Mouse (Mus musculus) heart, adult 8-10 months (tissue): ENCODE results near the gene Hdgfl2. TPM values are rescaled to one million over a fixed set of nuclear protein-coding genes. Genes with fewer than 3 reads are reported as not detected.

Experiments
- total RNA-seq, 4 experiments: library from RNA; stranded (reverse); gene quantifications; 2 replicates each; pipeline ENCODE4 v1.2.4; 2022

The Hdgfl2 gene
- total RNA-seq, 4 experiments from 2014 or later: 30.6 to 41.4 (median 35.2) TPM

Other genes with a start within 250 kb of the Hdgfl2 start
- gene Zfp119a, start 200.7 kb upstream of the Hdgfl2 start, total RNA-seq: 1 to 10 TPM; 2.9 to 4.0 (median 3.7) TPM
- 1 to 10 TPM; 2.6 to 4.1 (median 3.5) TPM for gene Zfp959, start 187.5 kb upstream of the Hdgfl2 start, total RNA-seq
- 1 to 10 TPM; 2.4 to 3.9 (median 3.1) TPM for gene Zfp119b, start 130.1 kb upstream of the Hdgfl2 start, total RNA-seq
- gene Ebi3, start 127.0 kb upstream of the Hdgfl2 start, total RNA-seq: under 1 TPM; 0.23 to 0.97 (median 0.41) TPM
- gene Yju2, start 120.5 kb upstream of the Hdgfl2 start, total RNA-seq: 10 to 100 TPM in 1 of 4 experiments, 1 to 10 TPM in 3; 8.2 to 10.3 (median 9.0) TPM
- gene Shd, start 109.2 kb upstream of the Hdgfl2 start, total RNA-seq: 1 to 10 TPM in 3 of 4 experiments, under 1 TPM in 1; 0.66 to 2.0 (median 1.5) TPM
- gene Fsd1, start 93.1 kb upstream of the Hdgfl2 start, total RNA-seq: 1 to 10 TPM in 1 of 4 experiments, under 1 TPM in 1, not detected in 2; 0.52 to 1.6 TPM
- gene Stap2, start 74.0 kb upstream of the Hdgfl2 start, total RNA-seq: 10 to 100 TPM; 11.8 to 17.5 (median 14.4) TPM
- gene Mpnd, start 73.9 kb upstream of the Hdgfl2 start, total RNA-seq: 10 to 100 TPM; 78.9 to 90.4 (median 87.1) TPM
- 10 to 100 TPM; 12.3 to 14.4 (median 13.3) TPM for gene Sh3gl1, start 43.0 kb upstream of the Hdgfl2 start, total RNA-seq
- gene Chaf1a, start 39.2 kb upstream of the Hdgfl2 start, total RNA-seq: 1 to 10 TPM in 3 of 4 experiments, under 1 TPM in 1; 0.84 to 1.9 (median 1.4) TPM
- 10 to 100 TPM; 50.4 to 64.4 (median 55.4) TPM for gene Ubxn6, start 4.6 kb upstream of the Hdgfl2 start, total RNA-seq
- 100 to 1,000 TPM; 140 to 200 (median 164) TPM for gene Plin4, start 30.2 kb downstream of the Hdgfl2 start, total RNA-seq
- gene Plin5, start 38.0 kb downstream of the Hdgfl2 start, total RNA-seq: 100 to 1,000 TPM; 110 to 160 (median 150) TPM
- gene Lrg1, start 42.4 kb downstream of the Hdgfl2 start, total RNA-seq: 10 to 100 TPM; 47.5 to 68.7 (median 60.4) TPM
- gene Sema6b, start 60.7 kb downstream of the Hdgfl2 start, total RNA-seq: 10 to 100 TPM in 1 of 4 experiments, 1 to 10 TPM in 3; 5.4 to 10.4 (median 8.6) TPM
- gene Tnfaip8l1, start 82.8 kb downstream of the Hdgfl2 start, total RNA-seq: 1 to 10 TPM; 1.2 to 2.1 (median 1.4) TPM
- gene Mydgf, start 104.3 kb downstream of the Hdgfl2 start, total RNA-seq: 10 to 100 TPM; 25.5 to 29.8 (median 27.9) TPM
- gene Dpp9, start 139.3 kb downstream of the Hdgfl2 start, total RNA-seq: 10 to 100 TPM; 42.6 to 51.1 (median 46.6) TPM
- 100 to 1,000 TPM; 113 to 131 (median 128) TPM for gene Fem1a, start 177.2 kb downstream of the Hdgfl2 start, total RNA-seq
- gene Ticam1, start 197.2 kb downstream of the Hdgfl2 start, total RNA-seq: 1 to 10 TPM; 6.9 to 9.5 (median 8.1) TPM
- gene Plin3, start 213.2 kb downstream of the Hdgfl2 start, total RNA-seq: 100 to 1,000 TPM; 172 to 233 (median 219) TPM
- under 1 TPM in 1 of 4 experiments, not detected in 3; 0.41 TPM for gene Arrdc5, start 220.7 kb downstream of the Hdgfl2 start, total RNA-seq
- 1 to 10 TPM; 1.5 to 2.6 (median 2.2) TPM for gene Uhrf1, start 223.7 kb downstream of the Hdgfl2 start, total RNA-seq
- 10 to 100 TPM; 29.0 to 34.4 (median 32.4) TPM for gene Kdm4b, start 246.4 kb downstream of the Hdgfl2 start, total RNA-seq